Mouse (Mus musculus) WW6 (cell line): ENCODE measurements around the gene Prune2.
"Not testable (repeated sequence)": the region's sequence is repeated elsewhere in the genome, so short reads cannot be mapped to it uniquely, and the experiment has no call there.

Experiments used
- DNase-seq: peaks from one replicate; pipeline ENCODE4 v3.0.0-alpha.2; 2013; ENCODE audit warnings: low read depth, low spot score

Gene Prune2

DNA sequence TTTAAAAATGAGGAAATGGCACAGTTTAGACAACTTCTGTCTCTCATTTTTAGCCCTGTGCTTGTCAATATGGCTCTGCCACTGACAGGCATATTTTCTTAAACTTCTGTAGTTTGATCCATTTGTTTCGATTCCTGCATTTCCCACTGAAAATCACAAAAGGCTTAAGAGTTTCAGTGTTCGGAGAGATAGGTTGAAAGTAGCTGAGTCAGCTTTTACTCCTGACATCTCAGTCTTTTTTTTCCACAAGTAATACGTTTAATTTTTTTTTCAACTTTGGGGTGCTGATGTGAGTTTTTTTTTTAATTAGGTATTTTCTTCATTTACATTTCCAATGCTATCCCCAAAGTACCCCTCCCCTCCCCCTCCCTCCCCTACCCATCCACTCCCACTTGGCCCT lies 174.6 kb downstream of the Prune2 start:
- no peak for DNase-seq

DNA sequence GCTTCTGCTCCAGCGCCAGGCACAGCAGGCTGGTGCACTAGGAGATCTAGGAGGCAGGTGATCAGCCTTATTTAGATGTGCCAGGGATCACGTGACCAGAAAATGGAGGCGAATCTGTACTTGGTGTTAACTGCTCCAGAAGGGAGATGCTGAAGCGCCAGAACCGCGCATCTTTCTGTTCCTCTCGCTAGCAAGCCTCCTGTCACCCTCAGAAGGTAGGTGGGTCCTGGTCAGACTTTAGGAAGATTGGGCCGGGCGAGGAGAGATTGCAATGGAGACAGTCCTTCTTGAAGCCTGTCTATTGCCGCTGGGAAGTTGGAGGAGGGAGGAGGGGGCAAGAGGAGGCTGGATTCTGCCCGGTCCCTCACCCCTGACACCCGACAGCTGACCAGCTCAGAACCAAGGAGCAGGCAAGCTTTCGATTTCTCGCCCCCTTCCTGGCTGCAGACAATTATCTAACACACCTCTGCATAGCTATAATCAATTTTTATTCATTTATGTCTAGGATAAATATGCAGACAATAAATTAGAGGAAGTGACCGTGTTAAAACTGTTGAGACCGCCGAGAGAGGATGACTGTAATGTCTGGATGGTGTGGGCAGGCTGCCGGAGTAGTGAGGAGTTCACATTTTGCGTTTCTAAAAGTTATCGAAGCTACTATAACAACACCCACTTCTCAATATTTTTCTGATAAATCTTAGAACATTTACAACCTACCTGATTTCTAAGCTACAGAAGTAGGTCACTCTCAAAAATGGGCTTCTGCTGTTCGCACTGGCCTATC lies 181.0 kb downstream of the Prune2 start:
- DNase-seq = no peak

DNA sequence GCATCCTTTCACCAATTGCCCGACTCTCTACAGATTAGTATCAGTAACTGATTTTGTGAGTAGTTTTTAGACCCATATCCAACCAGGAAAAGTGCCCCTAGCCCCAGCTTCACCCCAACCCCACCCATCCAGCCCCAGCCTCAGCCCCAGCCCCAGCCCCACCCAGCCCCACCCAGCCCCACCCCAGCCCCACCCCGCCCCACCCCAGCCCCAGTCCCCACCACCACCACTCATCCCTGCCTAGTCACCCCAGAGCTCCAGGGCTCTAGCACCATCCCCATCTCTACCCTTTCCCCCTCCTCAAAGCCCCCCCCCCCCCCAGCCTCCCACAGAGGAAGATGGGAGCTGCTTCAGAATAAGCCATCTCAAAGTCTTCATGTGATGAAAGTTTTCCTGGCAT lies 181.7 kb downstream of the Prune2 start:
- no peak for DNase-seq

DNA sequence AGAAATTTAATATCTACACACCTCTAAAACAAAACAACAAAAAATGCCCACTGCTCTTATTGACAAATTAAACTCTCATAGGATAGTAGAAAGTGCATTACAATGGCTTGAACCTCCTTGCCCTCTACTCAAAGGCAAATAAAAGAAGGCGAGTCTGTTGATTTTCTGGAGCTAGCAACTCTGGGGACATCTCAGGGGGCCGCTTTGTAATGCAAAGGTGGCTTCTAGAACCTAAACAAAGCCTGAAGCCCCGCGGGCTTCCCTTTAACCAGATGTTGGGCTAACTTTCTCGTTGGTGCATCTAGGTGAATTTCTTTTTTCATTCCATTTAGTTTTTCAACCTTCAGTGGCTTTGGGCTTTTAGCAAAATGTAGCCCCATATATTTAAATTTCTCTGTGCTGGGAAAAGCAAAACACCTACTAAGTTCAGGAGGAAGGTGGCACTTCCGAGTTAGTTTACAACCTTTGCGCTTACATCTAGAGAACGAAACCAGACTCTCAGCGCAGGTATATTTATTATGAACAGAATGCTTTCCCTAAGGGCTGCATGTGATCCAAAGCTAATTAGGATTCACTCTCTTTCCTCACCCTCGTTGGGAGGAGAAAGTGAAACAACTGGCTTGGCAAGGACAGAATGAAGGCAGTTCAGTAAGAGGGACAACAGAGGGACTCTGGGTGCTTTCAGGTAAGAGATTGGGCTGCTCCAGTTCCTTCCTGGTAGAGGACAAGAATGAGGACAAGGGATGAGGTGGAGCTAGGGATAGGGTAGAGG lies 182.4 kb downstream of the Prune2 start:
- DNase-seq = peak; percentile 45

DNA sequence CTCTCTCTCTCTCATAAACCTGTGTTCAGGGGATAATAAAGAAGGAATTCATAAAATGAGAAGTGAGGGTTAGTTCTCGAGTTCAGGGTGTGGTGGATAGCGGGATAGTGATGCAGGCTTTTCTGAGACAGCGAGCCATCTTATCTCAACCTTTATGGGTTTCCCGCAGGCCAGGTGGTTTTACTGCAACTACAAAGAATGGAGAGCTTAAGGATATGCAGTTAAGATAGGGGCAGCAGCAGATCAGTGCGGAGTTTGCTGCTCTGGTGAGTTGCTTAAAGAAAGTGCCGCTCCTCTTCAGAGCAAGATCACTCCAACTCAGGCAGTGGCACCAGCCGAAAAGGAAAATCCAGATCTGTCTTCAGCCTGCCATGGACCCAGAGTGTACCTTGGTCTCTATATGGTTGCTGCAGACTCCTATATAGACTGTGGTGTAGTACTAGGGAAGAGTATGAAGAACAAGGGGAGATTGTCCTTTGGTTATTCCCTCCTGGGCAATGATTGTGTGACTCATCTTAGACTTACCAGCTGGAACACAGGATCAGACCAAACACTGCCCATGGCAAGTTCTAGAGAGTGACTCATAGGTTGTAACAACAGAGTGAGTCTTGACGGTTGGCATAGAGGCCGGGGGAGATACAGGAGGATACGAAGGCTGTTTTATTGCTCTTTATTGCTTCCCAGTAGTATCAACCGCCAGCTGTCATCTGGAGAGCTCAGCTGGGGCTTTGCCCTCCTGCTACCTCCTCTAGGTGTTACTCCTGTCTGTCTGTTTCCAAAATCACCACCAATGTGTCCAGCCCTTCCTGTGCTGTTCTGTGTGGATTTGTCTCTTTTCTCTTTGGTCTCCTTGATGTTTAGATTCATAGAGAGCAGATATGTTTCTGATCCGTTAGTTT lies 184.3 kb downstream of the Prune2 start:
- DNase-seq = no peak

DNA sequence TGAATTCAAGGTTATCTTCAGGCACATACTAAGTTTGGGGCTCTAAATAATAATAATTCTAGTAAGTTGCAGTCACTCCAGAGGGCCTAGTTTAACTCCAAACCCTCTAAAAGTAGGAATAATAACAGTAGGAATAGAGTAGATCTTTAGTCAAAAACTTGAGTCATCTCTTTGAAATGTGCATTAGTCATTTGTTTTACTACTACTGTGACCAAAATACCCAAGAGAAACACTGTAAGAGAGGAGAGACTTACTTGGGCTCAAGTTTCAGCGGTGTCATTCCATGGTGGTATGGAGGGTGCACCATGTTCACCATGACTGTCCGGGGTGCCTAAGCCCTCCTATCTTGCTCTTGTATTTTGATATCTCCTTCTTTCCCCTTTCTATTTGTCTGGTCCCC lies 187.3 kb downstream of the Prune2 start:
- DNase-seq = no peak

DNA sequence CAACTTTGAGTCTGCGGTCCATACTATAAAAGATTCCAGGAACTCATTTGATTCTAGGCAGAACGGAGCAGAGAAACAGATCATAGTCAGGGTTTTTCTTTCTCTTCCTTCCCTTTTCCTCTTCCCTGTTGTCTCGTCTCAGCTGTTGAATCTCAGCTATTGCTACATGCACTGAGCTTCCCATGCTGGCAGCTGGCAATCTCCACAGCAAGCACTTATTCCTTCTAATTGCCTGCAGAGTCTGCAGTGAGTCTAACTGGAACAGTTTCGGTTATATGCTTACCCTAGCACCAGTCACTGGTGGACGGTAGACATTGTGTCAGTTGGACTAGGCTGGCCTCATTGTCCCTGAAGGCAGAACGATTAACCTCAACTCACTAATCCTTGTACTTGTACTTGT lies 188.3 kb downstream of the Prune2 start:
- DNase-seq = no peak

DNA sequence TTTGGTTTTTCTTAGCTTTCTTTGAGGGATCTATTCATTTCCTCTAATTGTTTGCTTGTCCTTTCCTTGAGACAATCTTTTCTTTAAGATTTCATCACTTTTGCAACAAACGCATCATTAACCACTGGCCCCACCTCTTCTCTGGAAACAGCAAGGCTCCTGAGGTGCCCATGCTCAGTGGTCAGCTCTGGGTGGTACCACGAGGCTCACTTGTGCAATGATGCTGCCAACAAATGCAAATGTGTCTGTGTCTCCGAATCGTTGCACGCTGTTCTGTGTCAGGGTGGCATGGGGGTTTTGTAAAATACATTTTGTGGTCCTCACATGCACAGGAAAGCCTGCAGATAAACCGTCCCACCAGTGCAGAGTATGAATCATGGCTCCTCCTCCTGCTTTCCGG lies 194.1 kb downstream of the Prune2 start:
- no peak for DNase-seq

DNA sequence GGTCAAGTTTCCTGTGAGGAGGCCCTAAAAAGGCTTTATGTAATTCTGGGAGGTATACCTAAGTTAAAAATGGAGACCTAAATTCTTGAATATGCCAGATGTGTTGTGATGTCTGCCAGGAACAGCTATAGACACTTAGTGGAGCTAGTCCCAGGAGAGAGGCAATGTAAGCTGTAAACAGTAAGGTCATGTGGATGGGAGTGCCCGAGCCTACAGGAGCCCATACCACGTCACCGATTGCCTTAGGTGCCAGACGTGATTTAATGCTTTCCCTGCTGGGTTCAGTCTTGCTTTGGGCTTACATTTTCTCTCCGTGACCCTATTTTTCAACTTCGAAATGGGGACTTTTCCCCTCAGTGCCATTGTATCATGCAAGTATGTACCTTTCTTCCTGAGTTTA lies 195.9 kb downstream of the Prune2 start:
- DNase-seq = no peak

DNA sequence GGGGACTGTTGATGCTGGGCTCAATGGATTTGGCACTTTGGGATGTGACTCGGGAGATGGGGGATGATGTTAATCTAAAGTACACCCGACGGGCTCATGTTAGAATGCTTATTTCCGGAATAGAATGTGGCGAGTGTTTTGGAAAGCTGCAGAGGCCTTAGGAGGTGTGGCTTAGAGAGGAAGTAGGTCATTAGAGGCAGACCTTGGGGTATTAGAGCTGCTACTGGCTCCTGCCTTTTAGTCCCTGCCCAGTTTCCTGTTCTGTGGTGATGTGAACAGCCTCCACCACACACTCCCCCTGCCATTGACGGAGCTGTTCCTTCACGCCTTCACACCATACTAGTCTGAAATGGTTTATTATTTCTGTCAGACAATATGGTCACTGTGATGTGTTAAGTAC lies 196.5 kb downstream of the Prune2 start:
- no peak for DNase-seq

DNA sequence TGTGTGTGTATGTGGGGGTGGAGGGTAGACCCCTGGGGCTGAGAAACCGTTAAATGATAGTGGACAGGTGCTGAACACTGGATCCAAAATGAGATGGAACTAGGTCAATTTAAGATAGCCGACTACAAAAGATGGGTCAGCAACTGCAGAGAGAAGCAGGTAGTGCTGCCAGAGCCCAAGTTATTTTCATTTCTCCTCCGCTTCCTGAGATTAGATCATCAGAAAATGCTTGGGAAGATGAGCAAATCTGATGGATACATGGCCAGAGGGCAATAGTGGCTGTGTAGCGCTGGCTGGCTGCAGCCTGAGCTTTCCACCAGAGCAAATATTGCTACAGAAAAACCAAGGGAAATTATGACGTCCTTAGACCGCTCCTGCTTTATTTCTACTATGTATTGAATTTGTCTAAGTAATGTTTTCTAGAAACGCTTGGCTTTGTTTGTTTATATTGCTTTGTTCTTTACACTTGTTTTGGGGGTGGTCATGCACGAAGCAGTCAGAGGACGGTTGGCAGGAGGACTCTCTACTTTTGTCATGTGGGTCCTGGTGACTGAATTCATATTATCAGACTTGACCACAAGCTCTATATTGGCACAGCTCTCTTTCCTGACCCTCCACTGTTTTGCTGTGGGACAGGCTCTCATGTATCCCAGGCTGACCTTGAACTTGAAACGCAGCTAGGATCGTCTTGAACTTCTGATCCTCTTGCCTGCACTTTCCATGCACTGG lies 198.2 kb downstream of the Prune2 start:
- DNase-seq = no peak

DNA sequence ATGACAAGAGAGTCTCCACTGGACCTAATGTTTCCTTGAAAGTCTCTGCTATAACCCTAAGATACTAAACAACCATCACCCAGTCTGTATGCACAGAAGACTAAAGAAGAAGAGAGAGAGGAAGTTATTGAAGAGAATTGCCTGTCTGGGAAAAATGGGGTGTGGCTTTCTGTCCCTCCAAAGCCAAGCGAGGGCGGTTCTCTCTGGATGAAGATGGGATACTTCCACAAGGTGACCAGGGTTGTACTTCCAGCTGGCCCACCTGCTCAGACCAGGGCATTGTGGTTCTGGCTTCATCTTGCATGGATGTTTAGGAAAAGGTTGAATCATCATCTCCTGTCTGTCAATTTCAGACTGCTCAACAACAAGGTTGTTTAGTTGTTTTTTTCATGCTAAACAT lies 199.3 kb downstream of the Prune2 start:
- DNase-seq = no peak

DNA sequence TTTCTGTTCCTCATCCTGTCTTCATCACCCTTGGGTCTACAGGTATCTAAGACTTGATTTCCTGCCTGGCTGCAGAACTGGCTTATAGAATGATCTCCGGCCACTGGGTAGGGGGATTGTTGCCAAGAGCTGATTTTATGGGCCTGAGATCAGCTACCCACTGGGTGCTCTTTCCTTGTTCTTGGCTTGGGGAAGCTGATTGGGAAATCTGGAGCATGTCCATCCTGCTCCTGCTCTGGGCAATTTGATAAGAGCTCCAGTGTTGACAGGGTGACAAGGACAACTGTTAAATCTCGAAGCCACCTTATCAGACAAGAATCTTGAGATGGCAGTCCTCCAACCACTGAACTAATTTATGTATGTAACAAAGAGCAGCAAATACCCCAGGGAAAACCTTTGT lies 203.8 kb downstream of the Prune2 start:
- no peak for DNase-seq

DNA sequence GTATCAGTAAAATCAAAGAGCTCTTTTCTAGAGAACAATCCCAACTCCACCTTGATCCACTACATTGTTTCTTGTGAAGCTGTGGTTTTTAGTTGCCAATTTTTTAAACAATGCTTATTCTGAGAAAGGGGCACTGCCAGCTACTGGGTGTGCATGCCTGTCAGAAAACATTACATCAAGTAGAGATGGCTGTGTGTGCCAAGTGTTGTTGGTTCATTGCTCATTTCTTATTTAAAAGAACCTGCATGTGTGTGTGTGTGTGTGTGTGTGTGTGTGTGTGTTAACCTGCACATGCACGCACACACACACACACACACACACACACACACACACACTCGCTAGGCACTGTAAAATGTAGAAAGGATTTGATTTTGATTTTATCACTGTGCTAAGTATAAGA lies 204.3 kb downstream of the Prune2 start:
- no peak for DNase-seq

DNA sequence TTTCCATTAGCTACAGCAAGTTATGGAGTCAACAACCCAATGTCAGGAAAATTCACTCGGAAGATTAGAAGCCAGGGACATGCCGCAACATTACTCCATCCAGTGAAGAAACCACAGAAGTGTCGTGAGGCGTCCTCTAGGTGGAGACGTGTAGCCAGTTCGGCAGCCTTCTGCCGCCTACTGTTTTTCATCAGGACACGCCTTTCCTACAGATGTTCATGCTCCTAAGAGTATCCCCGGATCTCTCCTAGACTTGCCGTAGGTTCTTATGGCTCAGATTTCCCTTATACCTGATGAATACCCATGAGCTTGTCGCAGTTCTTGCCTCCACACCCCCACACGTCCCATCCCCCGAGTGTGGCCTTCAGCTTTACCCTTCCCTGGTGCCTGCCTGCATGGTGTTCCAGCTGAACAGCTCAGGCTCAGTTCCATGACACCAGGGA lies 207.6 kb downstream of the Prune2 start:
- DNase-seq = peak; percentile 38

DNA sequence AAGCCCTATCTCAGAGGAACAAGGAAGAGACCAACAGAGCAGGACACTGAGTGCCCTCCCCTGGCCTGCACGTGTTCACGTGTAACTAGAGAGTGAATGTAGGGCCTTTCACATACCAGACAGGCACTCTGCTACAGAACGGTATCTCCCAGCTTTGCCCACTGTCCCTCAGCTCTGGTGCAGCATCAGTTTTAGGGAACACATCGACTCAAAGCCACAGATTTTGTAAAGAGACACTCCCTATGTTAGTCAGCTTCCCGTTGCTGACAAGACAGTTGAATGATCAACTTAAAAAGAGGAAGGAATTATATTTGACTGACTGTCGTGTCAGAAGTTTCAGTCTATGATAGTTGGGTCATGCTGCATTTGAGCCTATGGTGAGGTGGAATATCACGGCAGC lies 210.4 kb downstream of the Prune2 start:
- DNase-seq = no peak

DNA sequence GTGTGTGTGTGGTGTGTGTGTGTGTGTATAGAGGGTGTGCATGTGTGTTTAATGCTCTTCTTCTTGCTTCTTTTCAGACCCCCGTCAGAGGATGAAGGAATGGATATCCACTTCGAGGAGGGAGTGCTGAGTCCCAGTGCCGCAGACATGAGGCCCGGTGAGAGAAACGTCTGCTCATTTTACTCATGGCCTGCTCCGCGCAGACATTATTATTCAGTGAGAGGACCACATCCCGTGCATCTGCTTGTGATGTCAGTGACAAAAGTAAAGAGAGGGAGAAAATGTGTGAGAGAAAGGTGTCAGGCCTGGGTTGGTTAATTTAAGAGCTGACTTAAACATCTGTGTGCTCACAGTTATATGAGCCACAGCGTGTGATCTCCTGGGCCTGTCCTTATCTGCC lies 212.3 kb downstream of the Prune2 start:
- no peak for DNase-seq

DNA sequence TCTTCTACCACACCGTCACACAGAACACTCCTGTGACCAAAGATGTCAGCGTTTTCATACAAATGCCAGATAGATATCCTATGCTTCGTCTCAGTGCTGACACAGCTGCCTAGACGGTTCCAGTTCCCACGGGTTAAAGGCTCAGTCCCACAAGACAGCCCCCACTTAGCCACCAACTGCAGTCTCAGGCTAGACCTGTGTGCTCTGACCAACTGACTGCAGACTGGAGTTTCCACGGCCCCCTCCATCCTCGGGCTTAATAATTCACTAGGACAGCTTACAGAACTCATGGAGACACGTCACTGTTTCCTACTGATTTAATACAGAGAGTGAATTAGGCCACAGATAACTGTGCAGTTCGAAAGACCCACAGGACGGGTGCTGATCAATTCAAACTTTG lies 213.8 kb downstream of the Prune2 start:
- no peak for DNase-seq

DNA sequence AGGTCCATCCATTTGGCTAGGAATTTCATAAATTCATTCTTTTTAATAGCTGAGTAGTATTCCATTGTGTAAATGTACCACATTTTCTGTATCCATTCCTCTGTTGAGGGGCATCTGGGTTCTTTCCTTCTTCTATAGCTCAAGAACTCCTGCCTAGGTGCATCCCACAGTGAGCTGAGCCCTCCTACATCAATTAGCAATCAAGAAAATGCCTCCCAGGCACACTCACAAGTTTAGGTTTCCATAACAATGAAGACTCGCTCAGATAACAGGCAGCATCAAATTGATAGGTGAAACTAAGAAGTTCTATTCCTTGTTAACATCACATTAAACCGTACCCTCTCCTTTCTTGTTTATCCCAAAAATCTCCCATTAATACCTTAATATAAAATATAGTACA lies 218.6 kb downstream of the Prune2 start:
- DNase-seq = not testable (repeated sequence)

DNA sequence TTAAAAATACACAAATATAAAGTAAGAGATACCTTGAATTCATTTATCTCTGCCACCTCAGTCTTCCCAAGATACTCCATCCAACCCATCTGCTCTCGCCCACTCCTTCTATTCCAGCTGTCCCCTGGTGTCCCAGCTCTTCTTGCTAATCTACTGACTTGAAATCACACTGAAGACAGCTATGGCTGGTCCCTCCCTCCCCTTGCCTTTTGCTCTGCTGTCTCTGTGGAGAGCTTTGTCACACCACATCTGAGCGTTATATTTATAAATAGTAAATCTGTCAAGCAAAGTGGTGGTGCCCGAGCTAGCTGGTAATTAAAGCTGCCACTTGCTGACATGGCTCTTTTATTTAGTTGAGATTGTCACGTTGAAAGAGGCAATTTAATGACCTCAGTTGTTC lies 224.6 kb downstream of the Prune2 start:
- no peak for DNase-seq

DNA sequence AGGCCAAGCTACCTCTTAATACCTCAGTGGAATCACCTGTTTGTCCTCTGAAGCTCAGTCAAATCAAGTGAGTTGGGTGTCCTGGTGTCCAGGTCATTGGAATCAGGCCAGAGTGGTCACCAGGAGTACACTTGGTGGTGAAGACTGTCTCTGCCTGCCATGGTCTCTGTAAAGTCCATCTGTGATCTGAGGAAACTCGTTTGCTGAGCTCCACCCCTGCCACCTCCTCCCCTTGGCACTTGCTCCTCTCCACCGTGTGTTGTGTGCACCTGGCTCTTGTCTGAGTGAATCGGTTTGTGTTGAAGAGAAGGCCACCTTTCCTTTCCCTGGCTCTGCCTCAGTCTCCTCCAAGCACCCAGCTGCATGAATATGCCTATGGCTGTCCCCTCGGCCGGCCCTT lies 238.8 kb downstream of the Prune2 start:
- DNase-seq = no peak

DNA sequence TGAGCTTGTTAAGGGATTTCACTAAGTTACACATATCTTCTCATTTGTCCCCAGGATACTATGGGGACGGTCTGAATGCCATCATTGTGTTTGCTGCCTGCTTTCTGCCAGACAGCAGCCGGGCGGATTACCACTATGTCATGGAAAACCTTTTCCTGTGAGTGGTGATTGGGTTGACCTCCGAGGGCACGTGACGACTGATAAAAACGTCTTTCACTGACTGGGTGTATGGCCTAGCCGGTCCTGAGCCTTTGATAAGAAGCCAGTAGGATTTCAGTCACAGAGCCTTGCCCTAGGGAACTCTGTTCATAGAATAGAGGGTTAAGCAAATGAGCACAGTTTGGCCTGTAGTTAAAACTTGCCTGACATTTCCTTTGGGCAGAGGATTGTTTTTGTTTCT lies 243.1 kb downstream of the Prune2 start:
- DNase-seq = no peak
